Mouse (Mus musculus) Muller cell, postnatal 12 days (primary cell): ENCODE measurements around the gene Aff2.

Source experiments
- DNase-seq: peaks from one replicate; pipeline ENCODE4 v3.0.0-alpha.2; 2015; ENCODE audit errors: inconsistent ontology term

Gene Aff2

DNA sequence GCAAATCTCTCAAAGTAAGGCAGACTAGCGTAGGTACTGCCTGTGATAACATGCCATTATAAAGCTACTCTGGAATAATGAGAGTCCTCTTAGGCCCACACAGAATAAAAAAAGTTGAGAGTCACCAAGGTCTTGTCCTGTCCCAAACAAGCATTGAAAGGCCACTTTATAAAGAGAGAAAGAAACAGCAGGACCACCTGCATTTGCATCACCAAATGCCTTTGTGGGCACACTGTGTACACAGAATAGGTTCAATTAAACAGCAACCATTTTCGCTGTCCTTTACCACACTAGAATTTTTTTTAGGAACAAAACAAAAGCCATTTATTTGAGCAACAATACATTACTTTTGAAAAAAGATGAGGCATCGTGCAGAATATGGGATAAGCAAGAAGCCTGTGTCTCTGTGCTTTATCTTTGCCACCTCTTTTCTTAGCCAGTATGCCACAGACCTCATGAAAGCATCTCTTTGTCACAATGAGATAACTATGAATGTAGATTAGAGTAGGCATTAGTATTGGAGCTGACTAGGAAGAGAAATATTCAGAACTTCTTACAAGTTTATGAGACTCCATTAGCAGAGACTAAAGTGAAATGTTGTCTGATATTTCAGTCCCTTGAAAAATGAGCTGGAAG is 385.0 kb downstream of the Aff2 start:
- DNase-seq: peak; percentile 49

DNA sequence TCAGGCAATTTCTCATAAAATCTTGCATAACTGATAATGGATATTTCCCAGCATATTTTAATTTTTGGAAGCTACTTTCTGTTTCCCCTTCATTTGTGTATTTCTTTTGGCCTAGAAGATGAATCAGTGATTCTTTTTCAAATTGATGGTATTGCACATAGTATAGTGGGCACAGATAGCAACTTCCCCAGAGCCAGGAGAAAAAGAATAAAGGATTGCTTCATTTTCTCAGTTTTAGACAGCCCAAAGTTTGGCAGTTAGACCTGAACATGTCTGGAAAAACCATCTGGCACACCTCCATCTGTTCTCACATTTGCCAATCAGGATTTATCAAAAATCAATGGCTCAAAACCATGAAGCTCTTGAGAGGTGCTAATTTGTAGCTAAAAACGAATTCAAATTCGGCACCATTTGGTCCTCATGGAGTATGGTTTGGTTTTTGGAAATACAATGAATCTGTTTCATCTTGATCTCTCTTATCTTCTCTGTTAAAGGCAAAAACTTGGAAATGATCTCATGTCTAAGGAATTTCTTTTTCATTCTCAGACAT is 441.9 kb downstream of the Aff2 start:
- no peak for DNase-seq

GRCm38 (mm10) chrX:69802481-69802880 is 442.4 kb downstream of the Aff2 start:
- no peak for DNase-seq

GRCm38 (mm10) chrX:69811798-69812197 is 451.7 kb downstream of the Aff2 start:
- DNase-seq: no peak

DNA sequence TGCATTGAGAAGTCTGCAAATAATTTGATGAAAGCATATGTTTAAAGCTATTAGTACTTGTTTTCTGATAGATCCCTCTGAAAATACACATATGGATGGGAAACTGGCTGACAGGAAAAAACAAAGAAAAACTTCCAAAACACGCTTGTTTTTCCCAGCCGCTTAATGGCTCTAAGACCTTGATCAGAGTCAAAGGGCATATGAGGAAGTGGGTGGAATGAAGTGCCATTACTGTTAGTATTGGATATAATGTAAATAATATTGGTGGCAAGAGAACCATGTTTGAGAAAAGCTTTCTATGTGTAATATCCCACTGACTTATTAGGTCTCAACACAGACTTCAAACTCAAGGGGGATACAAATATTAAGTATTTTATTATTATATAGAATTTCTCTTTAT is 455.0 kb downstream of the Aff2 start:
- no peak for DNase-seq

- DNase-seq: no peak
Observed at GRCm38 (mm10) chrX:69817679-69818078, 457.6 kb downstream of the Aff2 start.

- no peak for DNase-seq
Observed at GRCm38 (mm10) chrX:69818188-69818587, 458.1 kb downstream of the Aff2 start.

GRCm38 (mm10) chrX:69867601-69868000 is 507.5 kb downstream of the Aff2 start:
- peak; percentile 73 for DNase-seq

DNA sequence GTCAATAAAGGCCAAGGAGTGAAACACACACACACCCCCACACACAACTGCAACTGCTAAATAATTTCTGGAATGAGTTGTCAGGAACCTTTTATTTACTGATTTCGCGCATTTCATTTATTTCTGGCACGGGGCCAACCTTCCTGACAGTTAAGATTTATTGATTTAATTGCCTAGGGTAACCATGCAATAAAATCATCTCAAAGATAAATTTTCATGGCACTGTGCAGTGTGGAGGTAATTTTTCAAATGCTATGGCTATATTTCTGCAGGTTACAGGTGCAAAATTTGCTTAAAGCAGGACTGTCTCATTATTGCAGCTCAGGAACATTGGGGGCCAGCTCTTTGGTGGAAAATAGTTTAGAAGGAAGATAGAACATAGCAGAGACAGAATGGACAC is 531.6 kb downstream of the Aff2 start:
- peak; percentile 36 for DNase-seq
